Mouse (Mus musculus): Measurements from ENCODE around the gene Dohh. TPM values are rescaled to one million over a fixed set of nuclear protein-coding genes. Genes with fewer than 3 reads are reported as not detected.
A peak's percentile ranks its signal among the peaks of the same experiment; 100 is the strongest.

The Dohh gene
- polyA plus RNA-seq, 1 experiment from 2014 or later, result 67.5 TPM

GRCm38 (mm10) chr10:81363436-81364346, 20.5 kb upstream of the Dohh start:
- Histone ChIP-seq H3K4me1 (peaks cover 56% of the 10 kb centered on the region), H3K36me3 (peaks cover 26% of the 10 kb centered on the region), H3K9ac (peak overlapping the region; percentile 40), H3K4me2 (replicated peaks) (peak overlapping the region; percentile 56), H3K27ac (no peak overlapping the region), H3K4me3 (peak overlapping the region; percentile 29), H3K27me3 (peaks cover 37% of the 10 kb centered on the region), H3K9me3 (replicated peaks) (no peaks in the 10 kb centered on the region)
- 0 out of 2 replicates have a peak, but pooled peaks have one; percentile 20 for ATAC-seq (ENCODE audit: low FRiP score)
- WGBS, result 12% methylated on average over 54 of the region's 54 CpGs

GRCm38 (mm10) chr10:81364666-81365065, 19.6 kb upstream of the Dohh start:
- H3K4me2 ChIP-seq (replicated peaks), result peak overlapping the region; percentile 56
- peak overlapping the region; percentile 10 for H3K9ac ChIP-seq
- no peaks in the 10 kb centered on the region for H3K9me3 ChIP-seq (replicated peaks)
- peaks cover 36% of the 10 kb centered on the region for H3K36me3 ChIP-seq
- no peak for ATAC-seq (ENCODE audit: low FRiP score)
- no peak overlapping the region for H3K27ac ChIP-seq
- WGBS, result 7% methylated on average over 28 of the region's 28 CpGs
- H3K27me3 ChIP-seq, result peaks cover 37% of the 10 kb centered on the region
- H3K4me3 ChIP-seq, result peak overlapping the region; percentile 29
- peaks cover 51% of the 10 kb centered on the region for H3K4me1 ChIP-seq

DNA sequence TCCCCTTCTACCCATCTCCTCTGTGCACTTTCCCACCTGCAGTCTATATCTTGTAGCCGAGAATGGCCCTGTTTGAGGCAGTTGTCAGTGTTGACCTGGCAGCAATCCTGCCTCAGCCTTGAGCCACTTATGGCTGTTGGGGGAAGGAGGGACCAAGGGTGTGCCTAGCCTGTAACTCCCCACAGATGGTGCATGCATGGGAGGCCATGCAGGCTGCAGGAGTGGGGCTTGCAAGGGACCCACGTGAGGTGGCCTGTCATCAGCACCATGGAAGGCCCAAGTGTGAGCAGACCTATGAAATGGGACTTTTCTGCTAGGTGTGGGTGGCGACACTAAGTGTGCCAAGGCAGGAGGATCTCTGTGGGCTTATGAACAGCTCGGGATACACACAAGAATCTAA, 19.2 kb upstream of the Dohh start:
- Histone ChIP-seq H3K9me3 (replicated peaks) (no peaks in the 10 kb centered on the region), H3K27ac (no peak overlapping the region), H3K36me3 (peaks cover 40% of the 10 kb centered on the region), H3K27me3 (peaks cover 34% of the 10 kb centered on the region), H3K4me1 (peaks cover 49% of the 10 kb centered on the region), H3K4me3 (0 out of 2 replicates have a peak overlapping the region, but pooled peaks have one; percentile 29), H3K4me2 (replicated peaks) (peak overlapping the region; percentile 56; the same call in 1 of the 2 replicates), H3K9ac (no peak overlapping the region; the same call in 1 of the 2 replicates)
- no peak for ATAC-seq (ENCODE audit: low FRiP score)
- WGBS, result 32% methylated on average over 4 of the region's 4 CpGs

- peaks cover 44% of the 10 kb centered on the region for H3K4me1 ChIP-seq
- H3K4me3 ChIP-seq, result peak within 1 kb of the TSS; percentile 29
Observed at GRCm38 (mm10) chr10:81365672-81366476, 18.4 kb upstream of the Dohh start, which contains the start of gene 4930404N11Rik. Gene 4930404N11Rik (minus strand): TSS chr10:81365816.

GRCm38 (mm10) chr10:81366477-81367206, 17.6 kb upstream of the Dohh start:
- ATAC-seq (ENCODE audit: low FRiP score), result no peak
- peaks cover 39% of the 10 kb centered on the region for H3K4me1 ChIP-seq
- no peak overlapping the region for H3K4me3 ChIP-seq
- H3K27ac ChIP-seq, result peak overlapping the region; percentile 40
- peaks cover 55% of the 10 kb centered on the region for H3K36me3 ChIP-seq
- H3K9me3 ChIP-seq (replicated peaks), result no peaks in the 10 kb centered on the region
- H3K4me2 ChIP-seq (replicated peaks), result no peak overlapping the region
- H3K9ac ChIP-seq, result no peak overlapping the region
- peaks cover 33% of the 10 kb centered on the region for H3K27me3 ChIP-seq
- 72% methylated on average over 6 of the region's 6 CpGs for WGBS

More at GRCm38 (mm10) chr10:81365672-81366476, 18.4 kb upstream of the Dohh start, which contains the start of gene 4930404N11Rik:
- WGBS, result 16% methylated on average over 12 of the region's 12 CpGs
- H3K36me3 ChIP-seq, result peaks cover 48% of the 10 kb centered on the region
- H3K9ac ChIP-seq, result peak within 1 kb of the TSS; percentile 10
- H3K4me2 ChIP-seq (replicated peaks), result peak within 1 kb of the TSS; percentile 56
- H3K27ac ChIP-seq, result peak within 1 kb of the TSS; percentile 40
- H3K27me3 ChIP-seq, result peaks cover 33% of the 10 kb centered on the region
- H3K9me3 ChIP-seq (replicated peaks), result no peaks in the 10 kb centered on the region
- peak; percentile 38 for ATAC-seq (ENCODE audit: low FRiP score)

DNA sequence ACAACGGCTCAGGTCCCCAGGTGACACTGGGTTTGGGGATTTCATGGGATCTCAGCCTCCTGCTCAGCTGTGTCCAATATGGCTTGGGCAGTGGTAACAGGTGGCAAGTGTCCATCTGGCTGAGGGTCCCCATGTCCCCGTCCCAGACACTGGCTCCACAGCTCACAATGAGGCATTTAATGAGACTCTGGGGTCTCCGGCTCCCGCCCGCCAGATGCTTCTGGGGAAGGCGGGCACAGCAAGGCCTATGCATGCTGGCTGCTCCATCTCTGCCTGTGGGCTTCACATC, 17.1 kb upstream of the Dohh start:
- no peak overlapping the region for H3K9ac ChIP-seq

GRCm38 (mm10) chr10:81375322-81375721, 8.9 kb upstream of the Dohh start:
- ATAC-seq (ENCODE audit: low FRiP score), result no peak
- Histone ChIP-seq H3K27me3 (no peaks in the 10 kb centered on the region), H3K9me3 (replicated peaks) (no peaks in the 10 kb centered on the region), H3K36me3 (peaks cover 48% of the 10 kb centered on the region), H3K4me3 (no peak overlapping the region), H3K4me1 (peaks cover 29% of the 10 kb centered on the region), H3K27ac (no peak overlapping the region), H3K9ac (no peak overlapping the region), H3K4me2 (replicated peaks) (no peak overlapping the region)
- WGBS, result 93% methylated on average over 10 of the region's 10 CpGs

More for the DNA sequence above, 17.1 kb upstream of the Dohh start:
- Histone ChIP-seq H3K4me2 (replicated peaks) (no peak overlapping the region), H3K4me1 (peaks cover 39% of the 10 kb centered on the region), H3K9me3 (replicated peaks) (no peaks in the 10 kb centered on the region), H3K27me3 (peaks cover 33% of the 10 kb centered on the region), H3K4me3 (no peak overlapping the region), H3K27ac (0 out of 2 replicates have a peak overlapping the region, but pooled peaks have one; percentile 40), H3K36me3 (peaks cover 59% of the 10 kb centered on the region)
- 68% methylated on average over 6 of the region's 6 CpGs for WGBS
- no peak for ATAC-seq (ENCODE audit: low FRiP score)

DNA sequence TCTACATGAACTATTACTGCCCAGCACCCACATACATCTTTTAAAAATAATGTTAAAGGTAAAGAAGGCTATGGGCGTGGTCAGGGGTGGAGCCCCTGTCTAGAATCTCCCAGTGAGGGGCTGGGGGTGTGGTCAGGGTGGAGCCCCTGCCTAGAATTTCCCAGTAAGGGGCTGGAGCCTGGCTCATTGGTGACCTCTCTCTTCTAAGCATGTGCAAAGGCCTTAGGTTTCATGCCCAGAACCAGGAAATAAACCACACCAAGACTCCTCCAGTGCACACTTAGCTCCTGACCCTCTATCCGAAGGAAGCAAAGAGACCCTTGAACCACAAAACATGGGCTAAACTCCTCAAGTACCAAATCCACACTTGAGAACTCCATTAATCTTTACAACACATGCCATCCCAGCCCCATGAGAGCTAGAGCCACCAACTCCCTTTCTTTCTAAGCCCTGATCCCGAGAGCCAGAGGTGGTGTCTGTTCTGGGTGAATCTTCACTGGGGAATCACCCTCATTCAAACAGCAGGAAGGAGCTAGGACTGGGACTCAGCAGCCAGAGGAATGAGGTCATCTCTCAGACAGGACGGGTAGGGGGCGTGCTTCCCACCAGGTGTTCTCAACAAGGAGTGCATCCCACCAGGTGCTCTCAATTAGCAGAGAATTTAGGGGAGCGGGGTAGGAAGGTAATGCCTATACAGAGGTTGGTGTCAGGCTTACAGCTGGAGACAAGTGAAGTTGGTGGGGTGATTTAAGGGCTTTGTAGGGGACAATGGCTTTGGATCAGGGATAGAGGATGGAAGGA, 7.5 kb upstream of the Dohh start:
- Histone ChIP-seq H3K4me2 (replicated peaks) (peak overlapping the region; percentile 82), H3K27ac (no peak overlapping the region), H3K27me3 (no peaks in the 10 kb centered on the region), H3K9me3 (replicated peaks) (no peaks in the 10 kb centered on the region), H3K4me3 (peak overlapping the region; percentile 88), H3K36me3 (peaks cover 35% of the 10 kb centered on the region), H3K4me1 (peaks cover 29% of the 10 kb centered on the region), H3K9ac (peak overlapping the region; percentile 96)
- ATAC-seq (ENCODE audit: low FRiP score), result no peak
- 40% methylated on average over 6 of the region's 6 CpGs for WGBS

DNA sequence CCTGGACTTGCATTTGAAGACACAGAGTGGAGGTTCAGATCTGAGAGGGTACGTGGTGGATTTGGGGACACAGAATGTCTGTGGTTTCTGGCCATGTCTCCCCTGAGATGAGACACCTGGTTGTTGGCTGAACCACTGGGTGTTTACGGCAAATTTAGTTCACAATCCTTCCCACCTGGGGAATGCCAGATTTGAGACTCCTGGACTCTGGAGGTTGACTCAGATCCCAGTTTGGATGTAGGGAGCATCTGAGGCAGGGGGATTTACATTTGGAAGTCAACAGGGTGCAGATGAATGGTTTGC, 6.9 kb upstream of the Dohh start:
- Histone ChIP-seq H3K4me2 (replicated peaks) (peak overlapping the region; percentile 82), H3K36me3 (peaks cover 30% of the 10 kb centered on the region), H3K4me1 (peaks cover 31% of the 10 kb centered on the region), H3K9ac (peak overlapping the region; percentile 96), H3K9me3 (replicated peaks) (no peaks in the 10 kb centered on the region), H3K27me3 (no peaks in the 10 kb centered on the region), H3K4me3 (peak overlapping the region; percentile 88), H3K27ac (no peak overlapping the region)
- ATAC-seq (ENCODE audit: low FRiP score), result no peak
- 68% methylated on average over 2 of the region's 2 CpGs for WGBS

GRCm38 (mm10) chr10:81377793-81378552, 6.3 kb upstream of the Dohh start, which contains the start of gene Fzr1:
Gene Fzr1 (minus strand): TSS chr10:81378516.
- H3K27me3 ChIP-seq, result no peaks in the 10 kb centered on the region
- ATAC-seq (ENCODE audit: low FRiP score), result peak; percentile 78
- H3K36me3 ChIP-seq, result peaks cover 23% of the 10 kb centered on the region
- peak within 1 kb of the TSS; percentile 85 for H3K27ac ChIP-seq
- peaks cover 29% of the 10 kb centered on the region for H3K4me1 ChIP-seq
- H3K4me2 ChIP-seq (replicated peaks), result peak within 1 kb of the TSS; percentile 82
- peak within 1 kb of the TSS; percentile 88 for H3K4me3 ChIP-seq
- WGBS, result under 1% methylated on average over 58 of the region's 59 CpGs
- H3K9ac ChIP-seq, result peak within 1 kb of the TSS; percentile 96
- no peaks in the 10 kb centered on the region for H3K9me3 ChIP-seq (replicated peaks)

All from hindbrain, embryonic 12.5 days (tissue).